Mouse (Mus musculus) hindbrain, embryonic 13.5 days (tissue): ENCODE measurements at regions not wholly inside any gene's neighbourhood (a gene's known extent, or its start where the extent isn't known, plus 50 kb on each side); places are given as distances from the start of the nearest gene placed in this dataset.

Experiments used
- ATAC-seq: fragments of 200-750 bp; cut with Nextera tagmentation; 2 replicates; pipeline ENCODE4 v1.8.0; 2017; ENCODE audit warnings: moderate TSS enrichment; ENCODE audit not compliant: low FRiP score
- H3K27ac ChIP-seq: fragments of 300-500 bp; sonication (generic); 2 replicates; pipeline ENCODE4 v1.5.1; 2015; ENCODE audit warnings: inconsistent platforms, mild to moderate bottlenecking, moderate library complexity
- H3K27me3 ChIP-seq: fragments of 300-500 bp; sonication (generic); 2 replicates; pipeline ENCODE4 v1.6.1; 2015; ENCODE audit warnings: mild to moderate bottlenecking, inconsistent platforms
- H3K36me3 ChIP-seq: fragments of 300-500 bp; sonication (generic); 2 replicates; pipeline ENCODE4 v1.6.1; 2015; ENCODE audit warnings: mild to moderate bottlenecking, inconsistent platforms
- H3K4me1 ChIP-seq: fragments of 300-500 bp; sonication (generic); replicated peaks from 2 replicates; pipeline ENCODE4 v1.6.1; 2015; ENCODE audit warnings: inconsistent platforms
- H3K4me2 ChIP-seq: fragments of 300-500 bp; sonication (generic); 2 replicates; pipeline ENCODE4 v1.6.1; 2015; ENCODE audit warnings: inconsistent platforms, mild to moderate bottlenecking, moderate library complexity
- H3K4me3 ChIP-seq: fragments of 300-500 bp; sonication (generic); 2 replicates; pipeline ENCODE4 v1.5.1; 2015; ENCODE audit warnings: mild to moderate bottlenecking, inconsistent platforms
- H3K9ac ChIP-seq: fragments of 300-500 bp; sonication (generic); 2 replicates; pipeline ENCODE4 v1.6.1; 2015; ENCODE audit warnings: mild to moderate bottlenecking, inconsistent platforms
- H3K9me3 ChIP-seq: fragments of 300-500 bp; sonication (generic); 2 replicates; pipeline ENCODE4 v1.6.1; 2016; ENCODE audit warnings: inconsistent platforms
- WGBS: fragments of 180-500 bp; shearing (Covaris S2); methylation state at CpG from one replicate; pipeline ENCODE4 v1.1.7; 2015; 5-methylcytosine and 5-hydroxymethylcytosine counted together

- Histone ChIP-seq H3K9ac (no peak overlapping the region), H3K4me2 (no peak overlapping the region), H3K9me3 (no peaks in the 10 kb centered on the region), H3K36me3 (no peaks in the 10 kb centered on the region), H3K4me3 (no peak overlapping the region), H3K27ac (no peak overlapping the region), H3K27me3 (no peaks in the 10 kb centered on the region), H3K4me1 (no peaks in the 10 kb centered on the region)
- WGBS, result 58% methylated on average over 3 of the region's 3 CpGs
- no peak for ATAC-seq
Observed at GRCm38 (mm10) chr4:35417866-35418265, 191.9 kb upstream of the C9orf72 start.

GRCm38 (mm10) chr4:35413488-35413887, 187.5 kb upstream of the C9orf72 start:
- ATAC-seq, result no peak
- 37% methylated on average over 3 of the region's 3 CpGs for WGBS
- no peak overlapping the region for H3K4me3 ChIP-seq

DNA sequence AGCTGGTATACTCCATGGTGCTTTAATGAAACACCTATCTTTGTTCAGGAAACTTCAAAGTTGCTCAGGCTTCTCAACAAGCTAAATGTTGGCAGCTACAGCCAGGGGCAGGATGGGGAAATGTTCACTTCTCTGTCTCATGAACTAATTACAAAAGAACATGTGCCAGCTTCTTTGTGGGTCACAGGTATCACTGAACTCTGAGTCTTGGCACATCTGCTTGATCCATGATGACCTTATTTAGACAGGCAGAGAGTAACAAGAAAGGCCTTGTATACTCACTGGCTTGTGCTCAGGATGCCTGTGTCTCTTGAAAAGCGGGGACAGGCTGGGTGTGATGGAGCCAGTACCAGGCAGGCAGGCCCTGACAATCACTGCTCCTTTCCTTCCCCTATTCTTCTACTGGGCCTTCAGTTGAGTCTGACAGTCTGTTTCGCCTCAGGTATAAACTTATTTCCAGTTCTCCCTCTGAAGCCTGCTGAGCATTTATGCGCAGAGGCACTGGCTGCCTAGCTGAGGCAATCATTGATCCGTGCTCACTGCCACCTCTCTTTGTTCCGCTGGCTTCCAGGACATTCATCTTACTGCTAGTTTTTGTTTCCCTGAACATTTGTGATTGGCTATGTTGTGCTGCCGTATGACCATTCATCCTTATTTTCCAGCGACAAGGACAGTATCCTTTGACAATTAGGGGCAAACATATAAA, 179.5 kb upstream of the C9orf72 start:
- ATAC-seq, result no peak
- H3K4me2 ChIP-seq, result no peak overlapping the region
- H3K36me3 ChIP-seq, result no peaks in the 10 kb centered on the region
- H3K4me3 ChIP-seq, result no peak overlapping the region
- no peaks in the 10 kb centered on the region for H3K9me3 ChIP-seq
- WGBS, result 52% methylated on average over 7 of the region's 7 CpGs
- no peak overlapping the region for H3K27ac ChIP-seq
- H3K9ac ChIP-seq, result no peak overlapping the region
- H3K27me3 ChIP-seq, result no peaks in the 10 kb centered on the region
- peaks cover 26% of the 10 kb centered on the region for H3K4me1 ChIP-seq

More at GRCm38 (mm10) chr4:35413488-35413887, 187.5 kb upstream of the C9orf72 start:
- Histone ChIP-seq H3K4me2 (no peak overlapping the region), H3K36me3 (no peaks in the 10 kb centered on the region), H3K4me1 (no peaks in the 10 kb centered on the region), H3K9ac (no peak overlapping the region), H3K9me3 (no peaks in the 10 kb centered on the region), H3K27me3 (no peaks in the 10 kb centered on the region), H3K27ac (no peak overlapping the region)

DNA sequence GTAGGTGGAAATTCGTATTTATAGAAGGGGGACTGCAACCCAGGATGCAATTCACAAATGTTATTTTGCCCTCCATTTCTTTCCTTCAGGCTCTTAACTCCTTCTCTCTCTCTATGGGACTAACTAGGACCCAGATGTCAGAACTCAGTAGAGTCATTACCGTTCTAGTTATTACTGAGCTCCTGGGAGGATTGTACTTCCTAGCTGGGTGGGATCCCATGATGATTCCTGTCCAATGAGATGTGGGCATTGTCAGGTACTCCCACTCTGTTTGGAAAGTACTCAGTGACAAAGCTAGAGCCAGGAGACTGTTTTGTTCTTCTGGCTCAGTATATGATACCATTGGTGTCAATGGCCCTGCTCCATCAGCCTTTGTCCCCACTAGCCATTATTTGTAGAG, 178.1 kb upstream of the C9orf72 start:
- Histone ChIP-seq H3K4me2 (no peak overlapping the region), H3K9ac (no peak overlapping the region), H3K4me1 (peaks cover 26% of the 10 kb centered on the region), H3K9me3 (no peaks in the 10 kb centered on the region), H3K27me3 (no peaks in the 10 kb centered on the region), H3K27ac (no peak overlapping the region), H3K4me3 (no peak overlapping the region), H3K36me3 (no peaks in the 10 kb centered on the region)
- 71% methylated on average over 2 of the region's 2 CpGs for WGBS
- ATAC-seq, result no peak

DNA sequence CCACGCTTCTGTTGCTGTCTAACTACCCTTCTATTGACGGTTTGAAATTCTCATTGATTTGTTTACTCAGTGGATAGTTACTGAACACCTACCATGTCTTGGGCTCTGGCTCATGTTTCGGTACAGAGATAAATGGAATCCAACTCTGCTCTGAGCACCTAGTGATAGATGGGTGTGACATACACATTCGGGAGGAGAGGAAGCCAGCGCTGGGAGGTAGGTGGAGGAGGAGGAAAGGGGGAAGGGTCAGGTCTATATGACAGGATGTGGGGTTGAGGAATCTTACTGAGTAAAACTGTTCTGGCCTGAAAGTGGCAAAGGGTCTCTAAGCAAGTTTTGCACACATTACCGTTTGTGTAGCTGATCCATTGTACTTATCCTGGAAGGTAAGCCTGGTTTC, 177.6 kb upstream of the C9orf72 start:
- WGBS, result 87% methylated on average over 6 of the region's 6 CpGs

GRCm38 (mm10) chr4:35402376-35403133, 176.6 kb upstream of the C9orf72 start:
- H3K9ac ChIP-seq, result no peak overlapping the region
- H3K4me2 ChIP-seq, result no peak overlapping the region
- 58% methylated on average over 9 of the region's 9 CpGs for WGBS
- H3K27ac ChIP-seq, result peak overlapping the region; percentile 40; the same call in 1 of the 2 replicates
- H3K27me3 ChIP-seq, result no peaks in the 10 kb centered on the region
- no peak overlapping the region for H3K4me3 ChIP-seq
- H3K9me3 ChIP-seq, result no peaks in the 10 kb centered on the region
- 0 out of 2 replicates have a peak, but pooled peaks have one; percentile 29 for ATAC-seq
- peaks cover 26% of the 10 kb centered on the region for H3K4me1 ChIP-seq
- H3K36me3 ChIP-seq, result no peaks in the 10 kb centered on the region

More for the DNA sequence above, 177.6 kb upstream of the C9orf72 start:
- Histone ChIP-seq H3K36me3 (no peaks in the 10 kb centered on the region), H3K27ac (no peak overlapping the region), H3K27me3 (no peaks in the 10 kb centered on the region), H3K4me1 (peaks cover 26% of the 10 kb centered on the region), H3K4me2 (no peak overlapping the region), H3K9me3 (no peaks in the 10 kb centered on the region), H3K4me3 (no peak overlapping the region), H3K9ac (no peak overlapping the region)
- ATAC-seq, result no peak

- Histone ChIP-seq H3K4me3 (no peak overlapping the region), H3K9me3 (no peaks in the 10 kb centered on the region), H3K36me3 (no peaks in the 10 kb centered on the region), H3K4me1 (peaks cover 26% of the 10 kb centered on the region), H3K27me3 (no peaks in the 10 kb centered on the region), H3K9ac (no peak overlapping the region), H3K4me2 (no peak overlapping the region), H3K27ac (no peak overlapping the region)
- WGBS, result 82% methylated on average over 4 of the region's 4 CpGs
- ATAC-seq, result no peak
Observed at GRCm38 (mm10) chr4:35401783-35402182, 175.8 kb upstream of the C9orf72 start.

GRCm38 (mm10) chr4:35400511-35400910, 174.5 kb upstream of the C9orf72 start:
- 77% methylated on average over 6 of the region's 6 CpGs for WGBS

GRCm38 (mm10) chr4:35395583-35395877, 169.6 kb upstream of the C9orf72 start:
- Histone ChIP-seq H3K9me3 (no peaks in the 10 kb centered on the region), H3K27me3 (no peaks in the 10 kb centered on the region), H3K4me1 (peaks cover 8% of the 10 kb centered on the region; the same call in 1 of the 2 replicates), H3K36me3 (no peaks in the 10 kb centered on the region), H3K4me3 (no peak overlapping the region), H3K4me2 (no peak overlapping the region), H3K27ac (peak overlapping the region; percentile 19; the same call in 1 of the 2 replicates), H3K9ac (no peak overlapping the region)
- WGBS, result 71% methylated on average over 5 of the region's 5 CpGs
- ATAC-seq, result peak; percentile 14; the same call in 1 of the 2 replicates

More at GRCm38 (mm10) chr4:35400511-35400910, 174.5 kb upstream of the C9orf72 start:
- no peak overlapping the region for H3K4me3 ChIP-seq
- no peaks in the 10 kb centered on the region for H3K9me3 ChIP-seq
- no peak for ATAC-seq
- H3K4me2 ChIP-seq, result no peak overlapping the region
- H3K36me3 ChIP-seq, result no peaks in the 10 kb centered on the region
- peaks cover 19% of the 10 kb centered on the region for H3K4me1 ChIP-seq
- H3K9ac ChIP-seq, result no peak overlapping the region
- H3K27ac ChIP-seq, result no peak overlapping the region
- no peaks in the 10 kb centered on the region for H3K27me3 ChIP-seq

DNA sequence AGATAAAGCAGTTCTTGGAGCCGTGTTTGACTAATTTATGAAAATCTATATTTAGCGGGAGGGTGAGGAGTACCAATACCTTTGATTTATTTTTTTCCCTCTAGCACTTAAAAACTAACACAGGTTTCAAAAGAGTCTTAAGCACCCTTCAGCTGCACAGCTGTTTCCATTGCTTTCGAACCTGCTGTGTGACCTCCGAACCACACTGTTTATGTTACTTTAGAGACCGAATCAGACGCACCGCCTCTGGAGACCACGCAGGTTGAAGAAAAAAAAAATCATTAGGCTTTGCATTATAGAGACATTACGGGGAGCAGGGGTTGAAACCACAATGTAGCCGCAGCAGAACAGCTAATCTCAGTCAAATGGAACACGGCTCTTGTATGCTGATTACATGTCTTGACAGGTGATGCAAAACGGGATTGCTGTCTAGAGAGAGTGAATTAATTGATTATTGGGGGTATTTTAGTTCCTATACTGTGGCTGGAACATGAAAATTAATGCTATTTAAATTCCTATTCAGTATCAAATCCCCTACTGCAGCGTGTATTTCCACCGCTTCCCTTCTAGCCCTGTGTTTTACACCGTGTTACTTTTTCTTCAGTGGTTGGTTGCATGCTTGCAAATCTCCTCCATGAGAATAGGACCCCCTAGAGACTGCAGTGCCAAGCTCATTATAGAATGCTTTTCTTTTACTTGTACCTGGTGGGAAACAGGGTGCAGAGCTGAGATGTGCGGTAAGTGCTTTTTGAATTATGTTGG, 169.0 kb upstream of the C9orf72 start:
- WGBS, result 43% methylated on average over 16 of the region's 16 CpGs
- Histone ChIP-seq H3K36me3 (no peaks in the 10 kb centered on the region), H3K4me2 (peak overlapping the region; percentile 29), H3K27ac (peak overlapping the region; percentile 19; the same call in 1 of the 2 replicates), H3K27me3 (no peaks in the 10 kb centered on the region), H3K4me1 (peaks cover 8% of the 10 kb centered on the region; the same call in 1 of the 2 replicates), H3K4me3 (no peak overlapping the region), H3K9ac (no peak overlapping the region), H3K9me3 (no peaks in the 10 kb centered on the region)
- ATAC-seq, result peak; percentile 66

DNA sequence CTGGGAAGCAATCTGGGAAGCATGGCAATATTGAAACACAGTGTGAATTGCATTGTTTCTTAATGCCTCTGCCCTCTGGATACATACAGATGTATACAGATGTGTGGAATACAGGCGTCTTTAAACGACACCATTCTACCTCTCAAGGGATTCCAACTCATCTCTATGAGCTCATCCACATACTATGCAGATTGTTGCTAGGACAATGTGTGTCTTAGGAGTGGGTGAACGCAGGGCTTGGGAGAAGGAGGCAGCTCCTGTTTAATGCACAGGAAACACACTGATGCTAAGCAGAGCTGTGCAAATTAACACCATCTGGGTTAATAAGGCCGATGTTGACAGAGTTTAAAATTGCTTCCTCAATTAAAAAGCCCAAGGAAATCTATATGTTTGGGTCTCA, 149.8 kb upstream of the C9orf72 start:
- peak; percentile 56; the same call in 1 of the 2 replicates for ATAC-seq
- Histone ChIP-seq H3K9me3 (no peaks in the 10 kb centered on the region), H3K4me1 (peaks cover 34% of the 10 kb centered on the region), H3K27ac (0 out of 2 replicates have a peak overlapping the region, but pooled peaks have one; percentile 18), H3K9ac (no peak overlapping the region), H3K27me3 (no peaks in the 10 kb centered on the region), H3K36me3 (no peaks in the 10 kb centered on the region), H3K4me3 (no peak overlapping the region), H3K4me2 (no peak overlapping the region)
- WGBS, result 41% methylated on average over 4 of the region's 4 CpGs
